Mouse (Mus musculus) hindbrain, embryonic 15.5 days (tissue): Measurements from ENCODE around the gene Chst1. TPM values are rescaled to one million over a fixed set of nuclear protein-coding genes. Genes with fewer than 3 reads are reported as not detected.
A peak's percentile ranks its signal among the peaks of the same experiment; 100 is the strongest.

Experiments
- ATAC-seq: fragments of 200-750 bp; cut with Nextera tagmentation; 2 replicates; pipeline ENCODE4 v1.8.0; 2017; ENCODE audit warnings: low read depth, moderate number of reproducible peaks, moderate TSS enrichment; ENCODE audit not compliant: low FRiP score
- H3K27ac ChIP-seq: fragments of 300-500 bp; sonication (generic); replicated peaks from 2 replicates; pipeline ENCODE4 v1.5.1; 2015; ENCODE audit warnings: mild to moderate bottlenecking, inconsistent platforms
- H3K27me3 ChIP-seq: fragments of 300-500 bp; sonication (generic); 2 replicates; pipeline ENCODE4 v1.6.1; 2015; ENCODE audit warnings: control low read depth, inconsistent platforms
- H3K36me3 ChIP-seq: fragments of 300-500 bp; sonication (generic); 2 replicates; pipeline ENCODE4 v1.6.1; 2015; ENCODE audit warnings: control low read depth, inconsistent platforms
- H3K4me1 ChIP-seq: fragments of 300-500 bp; sonication (generic); replicated peaks from 2 replicates; pipeline ENCODE4 v1.6.1; 2015; ENCODE audit warnings: control low read depth, inconsistent platforms
- H3K4me2 ChIP-seq: fragments of 300-500 bp; sonication (generic); 2 replicates; pipeline ENCODE4 v1.6.1; 2015; ENCODE audit warnings: moderate library complexity, mild to moderate bottlenecking, inconsistent platforms
- H3K4me3 ChIP-seq: fragments of 300-500 bp; sonication (generic); 2 replicates; pipeline ENCODE4 v1.5.1; 2015; ENCODE audit warnings: mild to moderate bottlenecking, inconsistent platforms
- H3K9ac ChIP-seq: fragments of 300-500 bp; sonication (generic); 2 replicates; pipeline ENCODE4 v1.6.1; 2015; ENCODE audit warnings: inconsistent platforms
- H3K9me3 ChIP-seq: fragments of 300-500 bp; sonication (generic); 2 replicates; pipeline ENCODE4 v1.6.1; 2016; ENCODE audit warnings: control low read depth, inconsistent platforms
- WGBS: fragments of 180-500 bp; shearing (Covaris S2); methylation state at CpG from one replicate; pipeline ENCODE4 v1.1.7; 2015; 5-methylcytosine and 5-hydroxymethylcytosine counted together
- polyA plus RNA-seq: library from polyadenylated mRNA; unstranded; fragments of >200 nt; fragmentation: Nextera tagmentation; extraction: Ambion mirVana; gene quantifications from 2 replicates; pipeline ENCODE4 v1.2.1, GENCODE M21; 2015

Chst1 gene
- polyA plus RNA-seq, 1 experiment from 2014 or later: 31.3 TPM

- H3K4me1 ChIP-seq: no peaks in the 10 kb centered on the region
- no peaks in the 10 kb centered on the region for H3K27me3 ChIP-seq
- peaks cover 19% of the 10 kb centered on the region for H3K36me3 ChIP-seq
- H3K4me2 ChIP-seq: no peak overlapping the region
- H3K4me3 ChIP-seq: no peak overlapping the region
- no peaks in the 10 kb centered on the region for H3K9me3 ChIP-seq
- ATAC-seq: no peak
- 94% methylated on average over 14 of the region's 14 CpGs for WGBS
- H3K9ac ChIP-seq: no peak overlapping the region
- H3K27ac ChIP-seq: no peak overlapping the region
These were observed 14.6 kb downstream of the Chst1 start for GRCm38 (mm10) chr2:92614106-92614505.

DNA sequence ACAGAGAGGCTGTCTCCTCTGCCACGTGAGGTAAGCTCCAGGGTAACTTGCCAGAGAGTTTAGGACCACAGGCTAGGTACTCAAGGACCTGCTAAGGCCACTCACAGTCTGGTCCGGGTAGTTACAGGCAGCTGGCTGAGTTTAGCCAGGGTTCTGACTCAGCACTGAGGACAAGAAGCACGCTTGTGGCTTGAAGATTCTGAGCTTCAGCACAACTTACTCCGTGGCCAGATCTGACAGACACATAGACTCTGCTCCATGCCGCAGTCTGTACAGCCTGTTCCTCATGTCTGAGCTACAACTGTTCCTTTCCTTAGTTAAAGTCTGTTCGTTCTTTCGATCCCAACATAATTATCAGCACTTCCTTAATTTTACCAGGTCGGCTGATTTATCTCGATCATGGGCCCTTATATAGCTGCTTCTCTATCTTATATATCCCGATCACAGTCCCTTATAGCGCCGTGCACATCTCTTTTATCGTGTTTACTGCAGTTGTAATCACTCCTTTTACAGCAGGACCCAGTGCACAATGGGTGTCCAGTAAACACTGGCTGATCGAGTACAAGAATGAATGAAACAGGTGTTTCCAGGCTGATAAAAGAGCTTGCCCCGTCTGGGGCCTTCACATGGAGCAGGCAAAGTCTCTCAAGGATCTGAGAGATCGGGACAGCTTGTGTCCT lies 17.7 kb downstream of the Chst1 start:
- H3K27me3 ChIP-seq: no peaks in the 10 kb centered on the region
- H3K4me2 ChIP-seq: no peak overlapping the region
- ATAC-seq: no peak; the same call in 1 of the 2 replicates
- H3K36me3 ChIP-seq: peaks cover 19% of the 10 kb centered on the region
- H3K4me3 ChIP-seq: no peak overlapping the region
- 80% methylated on average over 16 of the region's 16 CpGs for WGBS
- H3K9ac ChIP-seq: no peak overlapping the region
- H3K4me1 ChIP-seq: no peaks in the 10 kb centered on the region
- no peak overlapping the region for H3K27ac ChIP-seq
- no peaks in the 10 kb centered on the region for H3K9me3 ChIP-seq

DNA sequence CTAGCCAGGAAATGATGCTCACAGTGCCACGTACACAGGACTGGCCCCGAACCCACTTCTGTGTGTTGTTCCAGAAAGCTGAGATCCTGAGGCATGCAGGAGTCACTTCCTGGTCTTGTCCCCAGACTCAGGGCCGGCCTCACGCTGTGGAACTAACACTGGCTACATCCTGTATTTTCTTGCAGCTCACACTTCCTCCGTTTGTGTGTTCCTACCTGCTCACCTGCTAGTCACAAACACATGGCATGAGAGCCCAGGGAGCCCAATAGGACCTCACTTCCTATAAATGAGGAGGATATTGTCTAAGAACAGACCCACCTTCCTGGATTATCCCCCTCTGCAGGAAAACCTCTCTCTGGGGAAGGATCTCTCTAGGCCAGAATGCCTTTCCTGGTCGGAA lies 18.5 kb downstream of the Chst1 start:
- H3K9me3 ChIP-seq: no peaks in the 10 kb centered on the region
- WGBS: 81% methylated on average over 6 of the region's 6 CpGs
- no peak overlapping the region for H3K27ac ChIP-seq
- H3K9ac ChIP-seq: no peak overlapping the region
- no peaks in the 10 kb centered on the region for H3K4me1 ChIP-seq
- ATAC-seq: 0 out of 2 replicates have a peak, but pooled peaks have one; percentile 38
- H3K36me3 ChIP-seq: peaks cover 16% of the 10 kb centered on the region
- no peak overlapping the region for H3K4me3 ChIP-seq
- H3K4me2 ChIP-seq: no peak overlapping the region
- no peaks in the 10 kb centered on the region for H3K27me3 ChIP-seq

DNA sequence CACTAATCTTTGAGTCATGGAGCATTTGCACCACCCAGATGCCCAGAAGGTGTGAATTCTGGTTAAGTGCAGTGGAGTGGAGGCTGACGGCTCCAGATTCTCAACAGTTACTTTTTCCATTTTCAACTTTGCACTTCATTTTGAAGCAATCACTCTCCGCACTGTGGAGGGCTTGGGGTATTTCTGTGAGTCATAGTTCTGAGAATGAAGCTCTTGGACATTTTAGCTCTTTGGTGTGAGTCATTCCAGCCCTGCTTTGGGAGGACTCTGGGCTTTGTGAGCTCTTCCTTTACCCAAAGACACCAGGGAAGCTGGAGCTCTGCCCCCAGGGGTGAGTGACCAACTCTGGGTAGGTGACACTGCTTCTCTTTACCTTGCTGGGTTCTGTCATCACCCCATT lies 28.1 kb downstream of the Chst1 start:
- peaks cover 5% of the 10 kb centered on the region for H3K4me1 ChIP-seq
- no peak for ATAC-seq
- H3K9ac ChIP-seq: no peak overlapping the region
- H3K4me3 ChIP-seq: no peak overlapping the region
- WGBS: 83% methylated on average over 2 of the region's 2 CpGs
- H3K9me3 ChIP-seq: no peaks in the 10 kb centered on the region
- H3K4me2 ChIP-seq: no peak overlapping the region
- H3K27ac ChIP-seq: no peak overlapping the region
- no peaks in the 10 kb centered on the region for H3K27me3 ChIP-seq
- no peaks in the 10 kb centered on the region for H3K36me3 ChIP-seq

- Histone ChIP-seq H3K4me2 (no peak overlapping the region), H3K27ac (no peak overlapping the region), H3K9ac (no peak overlapping the region), H3K9me3 (no peaks in the 10 kb centered on the region), H3K4me3 (no peak overlapping the region), H3K27me3 (no peaks in the 10 kb centered on the region), H3K4me1 (peaks cover 5% of the 10 kb centered on the region), H3K36me3 (no peaks in the 10 kb centered on the region)
- ATAC-seq: no peak
- 94% methylated on average over 11 of the region's 11 CpGs for WGBS
These were observed 31.3 kb downstream of the Chst1 start for GRCm38 (mm10) chr2:92630799-92631198.

DNA sequence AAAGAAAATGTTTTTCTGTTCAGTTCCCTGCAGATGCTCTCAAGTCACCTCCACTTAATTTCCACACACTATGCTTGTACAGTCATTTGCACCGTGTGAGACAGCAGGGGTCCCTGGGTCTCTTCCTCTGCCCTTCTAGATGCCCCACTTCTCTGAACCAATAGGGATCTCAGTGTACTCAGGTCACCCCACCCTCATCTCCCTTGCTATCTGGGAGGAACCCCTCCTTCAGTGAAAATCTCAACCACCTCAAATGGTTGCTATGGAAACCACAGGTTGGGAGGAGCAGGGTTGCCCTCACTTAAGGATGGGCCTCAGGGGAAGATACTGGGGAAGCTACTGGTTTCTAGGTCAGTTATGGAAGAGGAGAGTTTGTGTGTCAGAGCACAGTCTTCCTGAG lies 32.5 kb downstream of the Chst1 start:
- WGBS: 39% methylated on average over 1 of the region's 1 CpGs
- no peak overlapping the region for H3K4me2 ChIP-seq
- H3K27me3 ChIP-seq: no peaks in the 10 kb centered on the region
- peaks cover 5% of the 10 kb centered on the region for H3K4me1 ChIP-seq
- ATAC-seq: 0 out of 2 replicates have a peak, but pooled peaks have one; percentile 15
- H3K4me3 ChIP-seq: no peak overlapping the region
- no peak overlapping the region for H3K27ac ChIP-seq
- no peak overlapping the region for H3K9ac ChIP-seq
- H3K36me3 ChIP-seq: no peaks in the 10 kb centered on the region
- no peaks in the 10 kb centered on the region for H3K9me3 ChIP-seq

- WGBS: 37% methylated on average over 8 of the region's 8 CpGs
These were observed 41.0 kb downstream of the Chst1 start for GRCm38 (mm10) chr2:92640555-92640954.

DNA sequence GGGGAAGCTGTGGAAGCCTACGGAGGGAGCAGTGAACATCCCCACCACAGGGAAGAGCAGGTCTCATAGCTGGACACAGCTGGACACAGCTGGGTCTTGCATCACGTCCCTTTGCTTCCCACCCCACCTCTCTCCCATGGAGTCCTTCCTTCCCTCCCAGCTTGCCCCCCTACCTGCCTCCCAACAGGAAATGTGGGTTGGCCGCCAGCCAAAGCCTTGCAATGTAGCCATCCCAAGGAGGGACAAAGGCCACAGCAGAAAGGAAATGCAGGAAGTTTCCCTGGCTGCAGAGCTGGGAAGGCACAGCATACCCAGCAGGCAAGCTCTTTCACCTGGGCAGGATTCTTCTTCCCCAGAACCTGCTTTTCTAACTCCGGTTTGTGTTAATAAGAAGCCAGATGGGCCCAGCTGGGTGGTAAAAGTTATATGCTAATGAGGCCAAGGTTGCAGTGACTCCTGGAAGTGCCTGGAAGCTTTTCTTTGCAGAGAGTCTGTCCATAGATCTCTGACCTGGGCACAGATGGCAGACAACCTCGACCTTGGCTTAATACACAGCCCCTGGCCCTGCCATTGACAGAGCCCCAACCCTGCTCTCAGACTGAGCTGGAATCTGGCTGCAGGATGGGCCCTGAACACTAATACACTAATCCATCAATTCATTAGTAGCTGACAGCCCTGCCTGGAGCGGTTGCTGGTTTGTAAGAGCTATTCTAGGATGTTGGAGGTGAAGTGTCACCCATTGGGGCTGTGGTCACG lies 46.0 kb downstream of the Chst1 start:
- Histone ChIP-seq H3K4me2 (no peak overlapping the region), H3K4me3 (no peak overlapping the region), H3K4me1 (peaks cover 15% of the 10 kb centered on the region), H3K27ac (peak overlapping the region; percentile 32), H3K9me3 (no peaks in the 10 kb centered on the region), H3K36me3 (no peaks in the 10 kb centered on the region), H3K27me3 (no peaks in the 10 kb centered on the region), H3K9ac (no peak overlapping the region)
- 49% methylated on average over 7 of the region's 7 CpGs for WGBS
- 0 out of 2 replicates have a peak, but pooled peaks have one; percentile 28 for ATAC-seq

More at GRCm38 (mm10) chr2:92640555-92640954, 41.0 kb downstream of the Chst1 start:
- no peak for ATAC-seq
- Histone ChIP-seq H3K4me3 (no peak overlapping the region), H3K9me3 (no peaks in the 10 kb centered on the region), H3K36me3 (no peaks in the 10 kb centered on the region), H3K9ac (no peak overlapping the region), H3K4me2 (no peak overlapping the region), H3K27ac (no peak overlapping the region), H3K4me1 (peaks cover 6% of the 10 kb centered on the region), H3K27me3 (no peaks in the 10 kb centered on the region)

DNA sequence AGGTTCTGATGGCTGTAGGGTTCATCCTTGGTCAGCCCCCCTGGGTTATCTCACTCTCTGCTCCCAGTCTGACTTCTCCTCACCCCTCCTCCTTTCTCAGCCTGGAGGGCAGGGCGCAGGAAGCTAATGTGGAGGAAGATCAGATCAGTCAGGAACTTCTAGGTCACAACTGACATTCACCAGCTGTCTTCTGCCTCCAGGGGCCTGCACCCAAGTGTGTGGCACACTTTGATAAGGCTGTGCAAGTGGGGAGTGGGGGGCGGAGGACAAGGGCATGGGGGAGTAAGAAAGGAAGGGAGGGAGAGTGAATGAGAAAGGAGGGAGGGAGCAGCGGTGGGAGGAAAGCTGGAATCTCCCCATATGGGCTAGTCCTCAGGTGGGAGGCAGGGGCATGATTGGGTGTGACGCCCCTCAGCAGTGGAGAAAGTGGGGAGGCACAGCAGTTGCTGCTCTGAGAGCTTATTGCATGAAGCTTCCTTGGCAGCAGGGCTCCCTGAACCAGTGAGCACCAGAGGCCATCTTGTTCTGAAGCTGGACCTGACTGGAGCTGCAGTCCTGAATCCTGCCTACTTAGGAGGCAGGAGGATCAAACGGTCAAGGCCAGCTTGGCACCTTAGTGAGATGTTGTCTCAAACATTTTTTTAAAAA lies 49.8 kb downstream of the Chst1 start:
- Histone ChIP-seq H3K4me1 (peaks cover 15% of the 10 kb centered on the region), H3K27ac (no peak overlapping the region), H3K9ac (no peak overlapping the region), H3K36me3 (no peaks in the 10 kb centered on the region), H3K9me3 (no peaks in the 10 kb centered on the region), H3K27me3 (no peaks in the 10 kb centered on the region), H3K4me2 (no peak overlapping the region), H3K4me3 (no peak overlapping the region)
- no peak for ATAC-seq
- WGBS: 65% methylated on average over 5 of the region's 5 CpGs

DNA sequence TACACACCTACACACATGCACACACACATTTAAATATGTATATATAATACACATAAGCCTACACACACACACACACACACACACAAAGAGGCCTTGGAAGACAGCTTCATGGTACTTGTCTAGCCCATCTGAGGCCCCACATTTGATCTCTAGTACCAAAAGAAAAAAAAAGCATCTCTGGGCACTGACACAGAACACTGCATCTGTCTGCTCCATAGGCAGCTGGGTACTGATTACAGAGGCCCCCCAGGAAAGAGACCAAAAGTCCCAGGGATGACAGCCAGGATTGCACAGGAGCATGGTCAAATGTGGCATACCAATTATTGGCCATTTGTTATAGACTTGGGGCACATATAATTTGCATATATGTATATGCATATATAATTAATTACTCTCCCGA lies 50.9 kb downstream of the Chst1 start:
- H3K9ac ChIP-seq: no peak overlapping the region
- no peaks in the 10 kb centered on the region for H3K36me3 ChIP-seq
- H3K9me3 ChIP-seq: no peaks in the 10 kb centered on the region
- H3K4me3 ChIP-seq: no peak overlapping the region
- ATAC-seq: no peak
- no peak overlapping the region for H3K4me2 ChIP-seq
- H3K4me1 ChIP-seq: peaks cover 11% of the 10 kb centered on the region
- WGBS: 46% methylated on average over 1 of the region's 1 CpGs
- no peak overlapping the region for H3K27ac ChIP-seq
- H3K27me3 ChIP-seq: no peaks in the 10 kb centered on the region

DNA sequence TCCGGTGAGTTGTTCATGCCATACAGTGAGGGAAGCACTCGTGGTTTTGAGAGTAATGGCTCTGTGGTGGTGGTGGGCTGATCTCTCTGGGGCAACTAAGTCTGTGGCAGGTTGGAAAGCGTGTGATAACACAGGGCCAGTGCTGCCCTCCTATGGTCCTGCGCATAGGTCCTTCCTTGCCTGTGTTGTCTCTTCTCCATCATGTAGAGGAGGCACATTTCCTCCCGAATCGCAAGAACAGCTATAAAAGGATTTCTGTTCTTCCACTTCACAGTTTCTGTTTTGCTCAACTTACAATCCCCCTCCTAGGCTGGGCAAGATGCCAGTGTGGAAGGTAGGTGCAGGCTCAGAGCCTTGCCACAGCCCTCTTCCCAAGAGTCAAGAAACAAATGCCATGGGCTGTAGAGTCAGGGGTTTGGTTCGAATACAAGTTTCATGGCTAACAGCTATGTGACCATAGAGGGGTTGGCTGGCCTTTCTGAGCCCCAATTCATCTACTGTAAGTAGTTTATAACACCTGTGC lies 51.8 kb downstream of the Chst1 start:
- no peak overlapping the region for H3K4me2 ChIP-seq
- H3K4me1 ChIP-seq: 0 out of 2 replicates have a peak, but pooled peaks cover 5% of the 10 kb centered on the region
- H3K9me3 ChIP-seq: no peaks in the 10 kb centered on the region
- H3K4me3 ChIP-seq: no peak overlapping the region
- no peaks in the 10 kb centered on the region for H3K36me3 ChIP-seq
- no peak overlapping the region for H3K9ac ChIP-seq
- H3K27me3 ChIP-seq: no peaks in the 10 kb centered on the region
- H3K27ac ChIP-seq: no peak overlapping the region
- ATAC-seq: no peak
- WGBS: 88% methylated on average over 7 of the region's 7 CpGs

DNA sequence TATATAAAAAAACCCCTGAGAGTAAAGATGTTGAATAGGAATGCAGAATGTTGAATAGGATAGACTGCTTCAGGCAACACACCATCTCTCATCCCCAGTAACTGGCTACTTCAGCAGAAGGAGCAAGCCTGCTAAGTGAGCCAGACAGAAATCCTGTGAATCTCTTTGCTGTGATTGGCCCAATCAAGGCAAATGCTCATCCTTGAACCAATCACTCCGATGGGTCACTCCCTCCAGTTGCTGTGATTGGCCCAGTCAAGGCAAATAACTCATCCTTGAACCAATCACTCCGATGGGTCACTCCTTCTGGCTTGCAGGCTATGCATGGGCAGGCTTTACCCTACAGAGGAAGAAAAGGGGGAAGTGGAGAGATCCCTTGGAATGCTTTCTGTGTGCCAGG lies 57.7 kb downstream of the Chst1 start:
- ATAC-seq: no peak
- Histone ChIP-seq H3K27me3 (no peaks in the 10 kb centered on the region), H3K36me3 (no peaks in the 10 kb centered on the region), H3K4me2 (no peak overlapping the region), H3K9me3 (no peaks in the 10 kb centered on the region), H3K4me1 (no peaks in the 10 kb centered on the region), H3K27ac (no peak overlapping the region), H3K4me3 (no peak overlapping the region), H3K9ac (no peak overlapping the region)
- WGBS: 89% methylated on average over 2 of the region's 2 CpGs
